Mouse (Mus musculus) midbrain, postnatal 0 days (tissue): ENCODE measurements around the gene Cdc42bpg. TPM values are rescaled to one million over a fixed set of nuclear protein-coding genes. Genes with fewer than 3 reads are reported as not detected.

ENCODE experiments used
- ATAC-seq: fragments of 200-750 bp; cut with Nextera tagmentation; 2 replicates; pipeline ENCODE4 v1.8.0; 2017; ENCODE audit warnings: moderate number of reproducible peaks, mild to moderate bottlenecking, moderate TSS enrichment, moderate library complexity; ENCODE audit not compliant: low FRiP score
- DNase-seq: peaks from one replicate; pipeline ENCODE4 v3.0.0-alpha.2; 2015; ENCODE audit warnings: low spot score
- H3K27ac ChIP-seq: fragments of 300-500 bp; sonication (generic); 2 replicates; pipeline ENCODE4 v1.5.1; 2014; ENCODE audit warnings: low read depth, mild to moderate bottlenecking, low read length, mixed read lengths
- H3K27me3 ChIP-seq: fragments of 300-500 bp; sonication (generic); 2 replicates; pipeline ENCODE4 v1.6.1; 2014; ENCODE audit warnings: low read length, control low read depth, mixed read lengths; ENCODE audit not compliant: insufficient read depth
- H3K36me3 ChIP-seq: fragments of 300-500 bp; sonication (generic); 2 replicates; pipeline ENCODE4 v1.6.1; 2014; ENCODE audit warnings: low read length, control low read depth, mixed read lengths; ENCODE audit not compliant: insufficient read depth
- H3K4me1 ChIP-seq: fragments of 300-500 bp; sonication (generic); 2 replicates; pipeline ENCODE4 v1.6.1; 2014; ENCODE audit warnings: mild to moderate bottlenecking, control low read depth, antibody characterized with exemption, low read length, mixed read lengths; ENCODE audit not compliant: insufficient read depth
- H3K4me2 ChIP-seq: fragments of 300-500 bp; sonication (generic); 2 replicates; pipeline ENCODE4 v1.6.1; 2014; ENCODE audit warnings: low read depth, mild to moderate bottlenecking, low read length, mixed read lengths; ENCODE audit not compliant: poor library complexity, severe bottlenecking
- H3K4me3 ChIP-seq: fragments of 300-500 bp; sonication (generic); 2 replicates; pipeline ENCODE4 v1.5.1; 2014; ENCODE audit warnings: low read depth, mild to moderate bottlenecking, low read length, moderate library complexity
- H3K9ac ChIP-seq: fragments of 300-500 bp; sonication (generic); replicated peaks from 2 replicates; pipeline ENCODE4 v1.6.1; 2014; ENCODE audit warnings: mild to moderate bottlenecking, low read length, moderate library complexity, mixed read lengths; ENCODE audit not compliant: poor library complexity, severe bottlenecking
- H3K9me3 ChIP-seq: fragments of 300-500 bp; sonication (generic); 2 replicates; pipeline ENCODE4 v1.6.1; 2016; ENCODE audit warnings: low read length, control low read depth
- CTCF ChIP-seq: IDR thresholded peaks from 2 replicates; pipeline ENCODE4 v1.5.1; 2016; ENCODE audit warnings: antibody characterized with exemption, mild to moderate bottlenecking
- WGBS: fragments of 180-500 bp; shearing (Covaris S2); extraction: QIAGEN DNeasy Blood & Tissue Kit; methylation state at CpG from one replicate; pipeline ENCODE4 v1.1.7; 2014; 5-methylcytosine and 5-hydroxymethylcytosine counted together
- polyA plus RNA-seq: library from polyadenylated mRNA; unstranded; fragments of >200 nt; fragmentation: Nextera tagmentation; extraction: Ambion mirVana; gene quantifications from 2 replicates; pipeline ENCODE4 v1.2.1, GENCODE M21; 2015
- total RNA-seq: library from RNA; depleted of rRNA; stranded (reverse); fragments of >200 nt; gene quantifications from 2 replicates; pipeline ENCODE4 v1.2.3, GENCODE M21; 2014

The Cdc42bpg gene
- total and polyA plus RNA-seq, 2 experiments from 2014 or later: 0.67 to 4.8 TPM

- no peak overlapping the region for H3K9ac ChIP-seq
- H3K4me2 ChIP-seq: no peak overlapping the region
- ATAC-seq (no peak), DNase-seq (no peak)
- no peaks in the 10 kb centered on the region for H3K9me3 ChIP-seq
- no peak for TF ChIP-seq CTCF
- peaks cover 61% of the 10 kb centered on the region for H3K36me3 ChIP-seq
- H3K27me3 ChIP-seq: no peaks in the 10 kb centered on the region
- no peak overlapping the region for H3K4me3 ChIP-seq
- WGBS: 51% methylated on average over 9 of the region's 9 CpGs
- no peaks in the 10 kb centered on the region for H3K4me1 ChIP-seq
- H3K27ac ChIP-seq: no peak overlapping the region
Observed at GRCm38 (mm10) chr19:6348717-6349116, 42.5 kb downstream of the Cdc42bpg start.

- Histone ChIP-seq H3K36me3 (peaks cover 61% of the 10 kb centered on the region), H3K4me2 (no peak overlapping the region), H3K27me3 (no peaks in the 10 kb centered on the region), H3K27ac (no peak overlapping the region), H3K4me3 (no peak overlapping the region), H3K9ac (no peak overlapping the region), H3K4me1 (no peaks in the 10 kb centered on the region), H3K9me3 (no peaks in the 10 kb centered on the region)
- TF ChIP-seq CTCF: no peak
- DNase-seq (no peak), ATAC-seq (no peak)
- 47% methylated on average over 14 of the region's 14 CpGs for WGBS
Observed at GRCm38 (mm10) chr19:6349215-6349983, 43.1 kb downstream of the Cdc42bpg start.

- no peak for TF ChIP-seq CTCF
- Histone ChIP-seq H3K4me3 (no peak overlapping the region), H3K9me3 (no peaks in the 10 kb centered on the region), H3K27me3 (no peaks in the 10 kb centered on the region), H3K27ac (no peak overlapping the region), H3K4me2 (no peak overlapping the region), H3K36me3 (peaks cover 39% of the 10 kb centered on the region), H3K9ac (no peak overlapping the region), H3K4me1 (no peaks in the 10 kb centered on the region)
- 66% methylated on average over 14 of the region's 14 CpGs for WGBS
- DNase-seq (no peak), ATAC-seq (no peak)
Observed at GRCm38 (mm10) chr19:6351431-6352106, 45.3 kb downstream of the Cdc42bpg start.

- H3K4me2 ChIP-seq: no peak overlapping the region
- TF ChIP-seq CTCF: no peak
- H3K9ac ChIP-seq: no peak overlapping the region
- DNase-seq: no peak
- no peaks in the 10 kb centered on the region for H3K27me3 ChIP-seq
- no peak for ATAC-seq
- H3K4me3 ChIP-seq: no peak overlapping the region
- peaks cover 36% of the 10 kb centered on the region for H3K36me3 ChIP-seq
- H3K27ac ChIP-seq: no peak overlapping the region
- H3K9me3 ChIP-seq: no peaks in the 10 kb centered on the region
- H3K4me1 ChIP-seq: no peaks in the 10 kb centered on the region
- WGBS: 95% methylated on average over 2 of the region's 2 CpGs
Observed at GRCm38 (mm10) chr19:6352107-6352505, 45.9 kb downstream of the Cdc42bpg start.

GRCm38 (mm10) chr19:6354030-6354429 lies 47.8 kb downstream of the Cdc42bpg start:
- 73% methylated on average over 7 of the region's 7 CpGs for WGBS
- H3K9me3 ChIP-seq: no peaks in the 10 kb centered on the region
- H3K4me1 ChIP-seq: no peaks in the 10 kb centered on the region
- H3K27me3 ChIP-seq: no peaks in the 10 kb centered on the region
- TF ChIP-seq CTCF: no peak
- peaks cover 24% of the 10 kb centered on the region for H3K36me3 ChIP-seq
- no peak for ATAC-seq
- no peak overlapping the region for H3K4me3 ChIP-seq
- no peak overlapping the region for H3K4me2 ChIP-seq
- no peak for DNase-seq
- no peak overlapping the region for H3K9ac ChIP-seq
- no peak overlapping the region for H3K27ac ChIP-seq

- DNase-seq: no peak
- TF ChIP-seq CTCF: no peak
- peaks cover 5% of the 10 kb centered on the region for H3K4me1 ChIP-seq
- H3K27me3 ChIP-seq: no peaks in the 10 kb centered on the region
- no peak for ATAC-seq
- no peaks in the 10 kb centered on the region for H3K9me3 ChIP-seq
- H3K9ac ChIP-seq: no peak overlapping the region
- H3K4me3 ChIP-seq: no peak overlapping the region
- WGBS: 95% methylated on average over 3 of the region's 3 CpGs
- H3K4me2 ChIP-seq: no peak overlapping the region
- peaks cover 7% of the 10 kb centered on the region; the same call in 1 of the 2 replicates for H3K36me3 ChIP-seq
- H3K27ac ChIP-seq: no peak overlapping the region
Observed at GRCm38 (mm10) chr19:6361291-6361690, 55.0 kb downstream of the Cdc42bpg start.
